Mouse (Mus musculus) kidney, adult 10 weeks (tissue): ENCODE data around the gene Tmem150b. TPM values are rescaled to one million over a fixed set of nuclear protein-coding genes. Genes with fewer than 3 reads are reported as not detected.

Experiments
- polyA plus RNA-seq: library from polyadenylated mRNA; stranded (reverse); fragments of 350-450 nt; fragmentation: Illumina TruSeq; extraction: RNeasy Lipid Tissue Mini Kit (QIAGEN cat#74804); gene quantifications from one replicate; pipeline ENCODE4 v1.2.3, GENCODE M21; 2014; ENCODE audit warnings: low read depth, low replicate concordance

Gene Tmem150b
- not detected for polyA plus RNA-seq

GRCm38 (mm10) chr7:4725169-4725568 lies at the start of gene Tmem150b:
Gene Tmem150b, minus strand, starts transcription at chr7:4725249.

DNA sequence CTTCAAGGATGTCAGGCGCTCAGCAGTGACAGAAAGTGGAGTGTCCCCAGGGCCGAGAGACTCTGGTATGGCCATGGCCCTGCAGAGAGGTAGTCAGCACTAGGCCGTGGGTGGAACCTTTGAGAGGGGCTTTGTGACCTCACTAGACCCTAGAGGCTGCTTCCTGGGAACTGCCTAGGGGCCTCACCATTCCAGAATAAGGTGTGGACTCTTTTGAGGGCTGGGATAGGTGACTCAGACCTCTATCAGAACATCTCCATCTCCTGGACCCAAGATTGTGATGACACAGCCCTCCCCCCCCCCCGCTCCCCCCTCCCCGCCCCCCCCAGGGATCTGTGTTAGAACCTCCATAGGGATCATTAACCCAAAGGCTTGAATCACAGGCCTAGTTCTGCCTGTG lies 46.2 kb upstream of the Tmem150b start, which contains the start of gene Fam71e2:
Gene Fam71e2, minus strand, starts transcription at position 101 of the 400 bp plus-strand sequence.

GRCm38 (mm10) chr7:4752821-4753570 lies 27.9 kb upstream of the Tmem150b start, which contains the start of gene Cox6b2:
Gene Cox6b2, minus strand, starts transcription at chr7:4753094.

DNA sequence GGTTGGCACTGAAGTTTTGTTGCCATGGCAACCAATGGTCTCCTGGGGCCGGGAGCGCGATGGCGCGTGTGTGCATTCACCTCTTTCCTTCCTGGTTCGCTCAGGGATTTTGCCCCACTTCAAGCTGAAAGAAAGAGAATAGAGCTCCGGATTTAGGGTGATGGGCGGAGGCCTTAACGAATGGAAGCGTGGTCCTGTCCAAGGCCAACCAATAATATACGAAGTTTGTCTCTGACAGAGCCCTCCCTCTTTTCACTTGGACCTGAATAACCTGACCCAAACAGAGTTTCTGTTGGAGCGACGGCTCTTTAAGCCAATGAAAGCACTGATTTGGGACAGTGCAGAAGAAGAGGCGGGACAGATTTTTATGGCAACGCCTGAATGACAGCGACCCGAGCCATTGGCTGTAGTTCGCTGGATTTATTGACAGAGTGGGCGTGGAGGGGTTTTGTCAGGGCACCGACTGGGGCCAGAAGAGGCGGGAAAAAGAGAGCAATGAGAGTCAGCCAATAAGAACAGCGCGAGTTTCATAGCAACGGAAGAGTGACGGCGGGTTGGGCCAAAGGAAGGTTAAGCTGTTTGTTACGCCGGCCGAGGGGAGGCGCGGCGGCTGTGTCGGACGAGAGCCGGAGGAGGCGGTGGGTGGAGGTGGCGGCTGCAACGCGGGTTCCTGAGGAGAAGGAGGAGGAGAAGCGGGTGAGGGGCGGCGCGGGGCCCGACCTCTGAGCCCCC lies 14.7 kb upstream of the Tmem150b start, which contains the start of gene Kmt5c:
Gene Kmt5c, plus strand, starts transcription at position 572 of the 732 bp plus-strand sequence.

DNA sequence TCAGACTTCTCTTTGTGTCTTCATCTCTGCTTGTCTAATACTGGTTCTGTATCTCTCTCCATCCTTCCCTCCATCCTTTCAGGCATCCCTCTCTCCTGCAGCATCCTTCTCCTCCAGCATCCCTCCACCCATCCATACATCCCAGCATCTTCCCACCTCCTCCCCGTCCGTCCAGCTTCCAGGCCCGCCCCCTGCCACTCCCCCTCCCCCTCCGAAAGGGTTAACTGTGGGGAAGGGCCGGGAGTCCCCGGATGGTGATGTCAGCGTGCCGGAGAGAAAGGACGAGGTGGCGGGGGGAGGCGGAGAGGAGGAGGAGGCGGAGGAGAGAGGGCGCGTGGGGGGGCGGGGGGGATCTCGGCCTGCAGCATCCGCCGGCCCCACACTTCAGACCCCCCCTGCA lies 34.7 kb downstream of the Tmem150b start, which contains the start of gene Brsk1:
Gene Brsk1, plus strand, starts transcription at position 218 of the 400 bp plus-strand sequence.

DNA sequence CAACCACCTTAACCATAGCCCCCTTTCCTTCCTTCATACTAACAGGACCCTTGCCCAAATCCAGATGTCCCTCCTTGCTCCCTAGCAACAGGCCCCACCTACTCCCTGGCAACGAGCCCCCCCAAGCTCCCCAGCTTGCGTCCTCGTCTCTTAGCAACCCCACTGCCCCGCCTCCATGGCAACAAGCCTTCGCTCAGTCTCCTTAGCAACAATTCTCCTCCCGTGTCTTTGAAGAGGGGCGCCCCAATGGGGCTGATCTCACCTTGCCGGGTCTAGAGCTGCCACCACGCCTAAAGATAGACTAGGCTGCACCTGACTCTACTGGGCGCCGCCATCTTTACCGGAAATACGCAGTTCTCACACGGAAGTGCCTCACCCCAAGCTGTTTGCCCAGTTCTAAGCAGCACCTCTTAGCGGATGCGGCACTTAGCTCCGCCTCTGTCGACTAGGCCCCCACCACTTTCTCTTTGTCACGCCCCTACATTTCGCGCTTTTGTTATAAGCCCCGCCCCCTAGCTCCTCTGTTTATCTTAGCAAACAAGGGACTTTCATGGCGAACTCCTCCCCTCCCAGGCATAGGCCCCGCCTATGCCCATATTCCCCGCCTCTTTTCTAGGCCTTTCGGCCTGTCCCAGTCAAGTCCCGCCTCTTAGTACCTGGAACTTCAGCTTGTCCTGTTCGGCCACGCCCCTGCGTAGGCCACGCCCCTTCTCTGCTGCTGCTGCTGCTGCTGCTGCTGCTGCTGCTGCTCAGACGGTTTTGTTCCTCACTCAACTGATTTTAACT lies 40.2 kb downstream of the Tmem150b start, which contains the start of gene Hspbp1:
Gene Hspbp1, minus strand, starts transcription at position 437 of the 786 bp plus-strand sequence.

DNA sequence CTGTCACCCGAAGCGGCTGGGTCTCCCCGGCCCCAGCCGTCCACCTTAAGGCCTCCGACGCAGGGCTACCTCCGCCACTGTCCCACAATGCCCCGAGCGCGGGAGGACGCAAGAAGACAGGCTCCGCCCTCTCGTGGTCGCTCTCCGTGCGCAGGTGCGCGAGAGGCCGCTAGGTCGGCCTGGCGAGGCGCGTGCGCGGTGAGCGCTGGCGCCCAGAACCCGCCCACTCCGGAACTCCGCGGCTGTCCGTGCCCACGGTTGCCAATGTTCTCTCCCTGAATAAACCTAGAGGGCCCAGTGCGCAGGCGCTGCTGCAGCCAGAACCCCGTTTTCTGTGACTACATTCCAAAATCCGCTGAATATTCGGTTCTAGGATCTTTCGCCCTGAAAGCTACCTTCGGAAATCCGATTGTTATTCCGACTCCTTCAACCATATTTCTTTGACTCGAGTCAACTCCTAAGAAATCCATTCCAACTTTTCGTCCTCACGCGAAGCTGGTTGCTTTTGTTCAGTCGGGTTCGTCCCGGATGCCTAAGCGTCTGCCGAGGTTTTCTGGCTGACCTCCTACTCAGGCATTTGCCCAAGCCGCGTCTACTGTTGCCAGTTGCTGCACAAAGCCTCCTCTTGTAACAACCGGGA lies 66.0 kb downstream of the Tmem150b start, which contains the start of gene Ppp6r1:
Gene Ppp6r1, minus strand, starts transcription at position 108 of the 640 bp plus-strand sequence.

Other genes with a start within 250 kb of the Tmem150b start
- 2.8 TPM for gene Ppp1r12c, start 223.6 kb downstream of the Tmem150b start, polyA plus RNA-seq
- 0.85 TPM for gene Tnnt1, start 208.9 kb downstream of the Tmem150b start, polyA plus RNA-seq
- not detected for gene Tnni3, start 201.0 kb downstream of the Tmem150b start, polyA plus RNA-seq
- not detected for gene Dnaaf3, start 192.8 kb downstream of the Tmem150b start, polyA plus RNA-seq
- gene Syt5, start 177.7 kb downstream of the Tmem150b start, polyA plus RNA-seq, result not detected
- gene Ptprh, start 121.2 kb downstream of the Tmem150b start, polyA plus RNA-seq, result not detected
- 3.1 TPM for gene Tmem86b, start 93.8 kb downstream of the Tmem150b start, polyA plus RNA-seq
- 11.6 TPM for gene Ppp6r1, start 66.2 kb downstream of the Tmem150b start, polyA plus RNA-seq
- gene Hspbp1, start 40.2 kb downstream of the Tmem150b start, polyA plus RNA-seq, result not detected
- gene Brsk1, start 34.6 kb downstream of the Tmem150b start, polyA plus RNA-seq, result 0.24 TPM
- gene Kmt5c, start 14.9 kb upstream of the Tmem150b start, polyA plus RNA-seq, result 0.89 TPM
- not detected for gene Cox6b2, start 27.8 kb upstream of the Tmem150b start, polyA plus RNA-seq
- not detected for gene Fam71e2, start 46.1 kb upstream of the Tmem150b start, polyA plus RNA-seq
- 0.20 TPM for gene Il11, start 57.6 kb upstream of the Tmem150b start, polyA plus RNA-seq
- gene Tmem190, start 57.7 kb upstream of the Tmem150b start, polyA plus RNA-seq, result not detected
- gene Tmem238, start 64.4 kb upstream of the Tmem150b start, polyA plus RNA-seq, result 1.3 TPM
- 11.3 TPM for gene Rpl28, start 67.6 kb upstream of the Tmem150b start, polyA plus RNA-seq
- gene Ube2s, start 87.3 kb upstream of the Tmem150b start, polyA plus RNA-seq, result 2.9 TPM
- 3.2 TPM for gene Shisa7, start 119.4 kb upstream of the Tmem150b start, polyA plus RNA-seq
- 2.9 TPM for gene Isoc2b, start 145.0 kb upstream of the Tmem150b start, polyA plus RNA-seq
- gene Isoc2a, start 151.9 kb upstream of the Tmem150b start, polyA plus RNA-seq, result 5.4 TPM
- not detected for gene Gm36210, start 181.3 kb upstream of the Tmem150b start, polyA plus RNA-seq
- gene Zfp628, start 190.0 kb upstream of the Tmem150b start, polyA plus RNA-seq, result not detected
- 0.57 TPM for gene Nat14, start 196.8 kb upstream of the Tmem150b start, polyA plus RNA-seq
- not detected for gene Ssc5d, start 200.5 kb upstream of the Tmem150b start, polyA plus RNA-seq
- not detected for gene Sbk2, start 239.2 kb upstream of the Tmem150b start, polyA plus RNA-seq
- gene Sbk3, start 245.9 kb upstream of the Tmem150b start, polyA plus RNA-seq, result not detected